Mouse (Mus musculus) MN1 (cell line): ENCODE data around the gene Hist1h2ad.

Experiments
- DNase-seq: peaks from one replicate; pipeline ENCODE4 v3.0.0-alpha.2; 2016; ENCODE audit warnings: low spot score

Hist1h2ad gene

GRCm38 (mm10) chr13:23622175-23622671 lies 48.0 kb downstream of the Hist1h2ad start, which contains the start of gene Hist1h1e:
Hist1h1e (minus strand) TSS chr13:23622558.
- peak; percentile 86 for DNase-seq

DNA sequence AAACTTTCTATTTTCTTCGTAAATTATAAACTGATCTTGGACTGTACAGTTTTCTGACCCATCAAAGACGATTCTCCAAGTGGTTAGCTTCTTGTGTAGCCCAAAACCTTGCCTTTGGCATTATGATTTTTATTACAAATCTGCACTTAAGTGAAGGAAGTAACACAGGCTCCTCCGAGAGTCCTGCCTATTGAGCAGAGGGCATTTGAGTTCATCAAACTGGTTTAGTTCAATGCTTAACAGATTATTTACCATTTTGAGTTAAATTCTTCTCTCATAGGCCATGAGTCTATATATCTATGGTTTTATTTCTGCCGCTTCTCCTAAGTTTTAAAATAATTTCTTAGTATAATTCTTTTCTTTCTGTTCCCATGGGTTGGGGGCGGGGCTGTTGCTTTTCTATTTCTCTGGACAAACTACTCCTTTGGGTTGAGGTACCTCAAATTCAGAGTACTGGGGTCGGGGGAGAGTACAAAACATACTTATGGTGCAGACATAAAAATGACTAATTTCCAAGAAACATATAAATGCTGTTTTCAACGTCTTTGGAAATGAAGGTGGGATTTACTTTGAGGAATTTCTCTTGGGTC lies 48.8 kb downstream of the Hist1h2ad start:
- peak; percentile 12 for DNase-seq
